Mouse (Mus musculus): ENCODE measurements at regions not wholly inside any gene's neighbourhood (a gene's known extent, or its start where the extent isn't known, plus 50 kb on each side); places are given as distances from the start of the nearest gene placed in this dataset.
A peak's percentile ranks its signal among the peaks of the same experiment; 100 is the strongest.

DNA sequence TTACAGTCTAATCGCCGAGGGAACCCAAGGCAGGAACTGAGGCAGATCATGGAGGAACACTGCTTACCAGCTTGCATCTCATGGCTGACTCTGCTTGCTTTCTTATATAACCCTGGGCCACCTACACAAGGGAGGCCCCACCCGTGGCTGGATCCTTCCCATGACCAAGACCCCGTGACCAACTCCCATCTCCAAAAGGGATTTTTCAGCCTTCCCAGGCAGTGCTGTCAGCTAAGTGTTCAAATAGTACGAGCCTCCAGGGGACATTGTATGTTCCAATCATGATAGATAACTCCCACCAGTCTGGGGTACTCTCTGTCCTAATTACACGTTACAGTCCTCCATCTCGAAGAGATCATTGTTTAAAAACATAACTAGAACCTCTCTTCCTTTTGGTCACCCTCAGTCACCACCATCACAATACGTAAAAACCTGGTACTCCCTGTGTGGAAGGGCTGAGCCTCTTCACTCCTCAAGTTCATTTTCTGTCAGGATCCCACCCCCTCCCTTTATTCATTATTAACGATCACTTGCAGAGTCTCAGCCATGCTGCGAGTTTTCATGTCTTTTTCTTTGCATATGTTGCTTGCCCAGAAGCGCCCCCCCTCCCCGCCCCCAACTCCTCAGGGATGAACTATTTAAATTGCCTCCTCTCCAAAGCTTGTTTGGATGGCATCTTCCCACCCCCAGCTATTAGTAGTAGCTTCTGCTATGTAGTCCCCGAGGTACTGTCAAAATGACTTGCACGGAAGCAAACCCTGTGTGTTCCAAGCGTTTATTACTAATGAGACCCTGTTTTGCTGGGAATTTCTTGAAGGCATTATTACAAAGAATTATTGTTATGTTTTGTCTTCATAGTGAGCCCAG, 406.2 kb upstream of the Mmadhc start:
- no peaks in the 10 kb centered on the region for H3K27me3 ChIP-seq
- H3K9ac ChIP-seq = no peak overlapping the region
- no peak for ATAC-seq (ENCODE audit: insufficient number of reproducible peaks, insufficient read depth, low FRiP score, low TSS enrichment, low read depth)
- peaks cover 30% of the 10 kb centered on the region for H3K4me1 ChIP-seq
- H3K9me3 ChIP-seq = no peaks in the 10 kb centered on the region
- H3K4me2 ChIP-seq = no peak overlapping the region
- H3K36me3 ChIP-seq = no peaks in the 10 kb centered on the region
- no peak overlapping the region for H3K27ac ChIP-seq
- H3K4me3 ChIP-seq = no peak overlapping the region
- WGBS = 69% methylated on average over 15 of the region's 15 CpGs

DNA sequence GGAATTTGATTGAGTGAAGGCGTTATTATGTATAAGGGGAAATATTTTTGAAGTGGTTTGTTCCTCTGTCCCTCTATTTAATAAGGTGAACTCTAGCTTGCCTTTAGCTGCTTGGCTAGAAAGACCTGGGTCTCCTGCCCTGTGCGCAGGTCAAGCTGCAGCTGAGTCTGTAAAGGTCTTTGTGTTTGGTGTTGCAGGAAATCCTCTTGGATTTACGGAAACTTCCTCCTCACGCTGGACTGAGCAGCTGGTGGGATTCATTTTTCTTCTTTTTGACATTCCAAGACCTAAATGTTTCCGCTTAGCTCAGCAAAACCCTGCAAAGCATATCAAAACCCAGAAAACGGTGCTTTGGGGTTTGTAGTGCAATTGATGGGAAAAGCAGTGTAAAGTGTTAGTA, 402.2 kb upstream of the Mmadhc start:
- Histone ChIP-seq H3K27ac (no peak overlapping the region), H3K9ac (no peak overlapping the region), H3K36me3 (no peaks in the 10 kb centered on the region), H3K4me1 (peaks cover 19% of the 10 kb centered on the region), H3K4me2 (no peak overlapping the region), H3K4me3 (no peak overlapping the region), H3K9me3 (no peaks in the 10 kb centered on the region), H3K27me3 (no peaks in the 10 kb centered on the region)
- no peak for ATAC-seq (ENCODE audit: insufficient number of reproducible peaks, insufficient read depth, low FRiP score, low TSS enrichment, low read depth)
- 62% methylated on average over 6 of the region's 6 CpGs for WGBS

DNA sequence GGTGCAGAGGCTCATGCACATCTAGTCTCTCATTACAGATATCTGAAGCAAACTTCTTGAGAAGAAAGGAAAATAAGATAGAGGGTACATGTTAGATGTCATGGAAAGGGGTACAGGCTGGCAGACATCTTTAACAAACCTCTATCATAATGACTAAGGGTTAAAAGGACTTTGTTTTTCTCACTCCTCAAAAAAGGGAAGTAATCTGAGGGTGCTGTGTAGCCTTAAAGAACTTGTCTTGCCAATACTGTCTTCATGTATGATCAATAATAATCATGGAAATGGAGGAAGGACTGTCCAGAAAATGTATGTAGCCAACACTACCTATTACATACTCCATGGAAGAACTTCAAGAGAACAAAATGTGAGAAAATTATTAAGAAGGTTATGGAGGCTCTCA, 400.0 kb upstream of the Mmadhc start:
- H3K4me1 ChIP-seq = peaks cover 13% of the 10 kb centered on the region
- no peaks in the 10 kb centered on the region for H3K9me3 ChIP-seq
- H3K36me3 ChIP-seq = no peaks in the 10 kb centered on the region
- no peak for ATAC-seq (ENCODE audit: insufficient number of reproducible peaks, insufficient read depth, low FRiP score, low TSS enrichment, low read depth)
- no peak overlapping the region for H3K27ac ChIP-seq
- no peaks in the 10 kb centered on the region for H3K27me3 ChIP-seq
- H3K4me3 ChIP-seq = no peak overlapping the region
- H3K4me2 ChIP-seq = no peak overlapping the region
- H3K9ac ChIP-seq = no peak overlapping the region

DNA sequence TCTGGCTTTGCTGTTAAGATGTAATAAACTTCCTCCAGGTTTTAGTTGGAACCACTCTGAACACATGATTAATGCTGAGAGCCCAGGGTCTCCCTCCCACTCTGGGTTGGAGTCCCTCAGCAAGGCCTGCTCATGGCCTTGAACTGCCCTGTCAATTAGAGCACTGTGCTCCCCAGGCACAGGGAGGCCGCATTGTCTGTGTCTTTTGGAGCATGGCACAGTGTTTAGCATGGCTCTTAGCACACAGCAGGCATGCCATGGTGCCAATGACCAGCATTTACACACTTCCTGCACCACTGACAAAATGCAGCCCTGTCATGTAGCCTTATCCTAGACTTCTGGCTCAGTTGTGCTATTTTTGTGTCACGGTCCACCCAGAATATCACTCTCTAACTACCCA, 398.2 kb upstream of the Mmadhc start:
- Histone ChIP-seq H3K4me1 (peaks cover 10% of the 10 kb centered on the region; the same call in 1 of the 2 replicates), H3K4me3 (no peak overlapping the region), H3K36me3 (no peaks in the 10 kb centered on the region), H3K4me2 (no peak overlapping the region), H3K9ac (no peak overlapping the region), H3K27me3 (no peaks in the 10 kb centered on the region), H3K9me3 (no peaks in the 10 kb centered on the region), H3K27ac (no peak overlapping the region)
- ATAC-seq (ENCODE audit: insufficient number of reproducible peaks, insufficient read depth, low FRiP score, low TSS enrichment, low read depth) = no peak
- WGBS = 86% methylated on average over 2 of the region's 2 CpGs

DNA sequence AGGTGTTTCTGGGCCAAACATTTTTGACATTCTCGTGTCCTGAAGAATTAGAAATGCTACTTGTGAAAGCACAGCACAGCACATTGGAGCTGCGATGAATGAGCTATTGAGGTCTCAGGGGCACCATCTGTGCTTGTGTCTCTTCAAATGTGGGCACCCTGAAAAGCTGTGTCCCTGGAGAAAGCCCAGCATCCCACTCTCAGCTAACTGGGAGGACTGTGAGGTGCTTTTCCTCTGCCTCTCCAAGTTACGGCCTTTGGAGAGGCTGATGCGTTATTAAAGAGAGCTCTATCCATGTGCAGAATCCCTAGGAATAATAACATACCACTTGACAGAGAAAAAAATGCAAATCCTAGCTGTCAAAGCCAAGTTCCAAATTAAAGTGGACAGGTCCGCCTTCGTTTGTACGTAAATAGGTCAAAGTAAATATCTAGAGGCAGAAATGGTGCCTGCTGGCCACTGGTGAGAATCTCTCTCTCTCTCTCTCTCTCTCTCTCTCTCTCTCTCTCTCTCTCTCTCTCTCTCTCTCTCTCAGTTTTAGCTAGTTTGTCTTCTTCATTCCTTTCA, 397.3 kb upstream of the Mmadhc start:
- no peaks in the 10 kb centered on the region for H3K9me3 ChIP-seq
- peaks cover 5% of the 10 kb centered on the region; the same call in 1 of the 2 replicates for H3K4me1 ChIP-seq
- H3K9ac ChIP-seq = no peak overlapping the region
- H3K4me3 ChIP-seq = no peak overlapping the region
- 60% methylated on average over 7 of the region's 7 CpGs for WGBS
- no peak overlapping the region for H3K27ac ChIP-seq
- no peaks in the 10 kb centered on the region for H3K36me3 ChIP-seq
- no peak overlapping the region for H3K4me2 ChIP-seq
- no peak for ATAC-seq (ENCODE audit: insufficient number of reproducible peaks, insufficient read depth, low FRiP score, low TSS enrichment, low read depth)
- no peaks in the 10 kb centered on the region for H3K27me3 ChIP-seq

DNA sequence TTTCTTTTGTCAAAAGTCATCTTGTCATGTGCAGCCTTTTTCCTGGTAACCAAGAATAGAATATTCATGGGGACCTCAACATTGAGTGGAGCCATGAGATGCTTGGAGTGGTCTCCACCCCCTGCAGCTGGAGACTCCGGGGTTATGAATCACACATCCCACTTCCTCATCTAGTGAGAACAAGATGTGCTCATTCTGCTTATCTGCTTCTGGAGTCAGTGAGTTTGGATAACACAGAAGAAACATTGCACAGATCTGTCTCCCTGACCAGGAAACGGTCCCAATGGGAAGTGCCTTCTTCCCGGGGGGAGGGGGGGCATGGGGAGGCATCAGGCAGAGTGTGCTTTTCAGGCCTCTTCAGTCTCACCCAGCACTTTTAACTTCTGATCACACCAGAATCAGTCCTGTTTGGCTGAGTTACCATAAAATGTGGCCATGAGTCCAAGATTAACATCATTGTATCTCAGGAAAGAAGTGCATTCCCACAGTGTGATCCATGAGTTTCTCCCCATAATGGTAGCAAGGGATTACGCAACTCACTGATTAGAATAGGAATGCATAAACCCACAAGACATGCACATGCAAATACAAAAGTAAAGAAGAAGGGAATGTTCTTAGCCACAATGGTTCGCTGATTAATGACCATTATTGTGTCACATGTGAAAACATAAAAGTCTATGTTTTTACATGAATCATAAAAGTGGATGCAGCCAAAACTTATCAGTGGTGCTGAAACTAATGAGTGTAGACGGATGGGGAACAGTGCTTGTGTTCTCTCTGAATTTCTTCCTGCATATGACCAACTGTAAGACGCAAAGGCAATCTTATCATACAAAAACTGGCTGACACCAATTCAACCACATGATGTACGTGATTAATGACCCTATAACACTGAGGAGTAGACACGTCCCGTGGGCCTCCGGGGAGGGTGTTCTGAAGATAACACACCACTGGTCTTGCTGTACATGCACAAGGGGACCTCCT, 393.8 kb upstream of the Mmadhc start:
- Histone ChIP-seq H3K4me3 (no peak overlapping the region), H3K9ac (no peak overlapping the region), H3K4me2 (no peak overlapping the region), H3K27me3 (no peaks in the 10 kb centered on the region), H3K36me3 (no peaks in the 10 kb centered on the region), H3K9me3 (no peaks in the 10 kb centered on the region), H3K27ac (no peak overlapping the region), H3K4me1 (peaks cover 9% of the 10 kb centered on the region)
- WGBS = 84% methylated on average over 11 of the region's 11 CpGs
- ATAC-seq (ENCODE audit: insufficient number of reproducible peaks, insufficient read depth, low FRiP score, low TSS enrichment, low read depth) = no peak

DNA sequence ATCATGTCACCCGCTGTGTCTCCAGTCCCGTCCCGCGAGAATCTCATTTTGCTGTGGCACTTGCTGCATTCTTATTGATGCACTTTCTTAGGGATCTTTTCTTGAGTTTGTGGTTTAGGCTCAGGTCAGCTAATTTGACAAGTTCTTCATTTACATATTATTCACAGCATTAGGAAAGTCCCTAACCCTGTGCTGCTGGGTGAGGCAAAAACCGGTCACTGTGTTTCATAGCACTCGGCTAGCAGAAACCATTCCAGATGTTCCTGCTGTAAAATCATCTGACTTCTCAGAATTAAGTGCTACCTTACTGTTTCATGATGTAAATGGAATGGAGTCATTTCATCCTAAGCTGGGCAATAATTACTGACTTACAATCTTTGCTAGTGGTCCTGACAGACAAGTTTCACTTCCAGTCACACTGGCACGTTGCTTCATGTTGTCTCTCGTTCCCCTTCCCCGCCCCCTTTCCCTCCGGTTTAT, 391.1 kb upstream of the Mmadhc start:
- 58% methylated on average over 10 of the region's 10 CpGs for WGBS
- no peak overlapping the region for H3K9ac ChIP-seq
- no peaks in the 10 kb centered on the region for H3K27me3 ChIP-seq
- no peaks in the 10 kb centered on the region for H3K9me3 ChIP-seq
- H3K36me3 ChIP-seq = no peaks in the 10 kb centered on the region
- H3K4me2 ChIP-seq = no peak overlapping the region
- H3K27ac ChIP-seq = no peak overlapping the region
- ATAC-seq (ENCODE audit: insufficient number of reproducible peaks, insufficient read depth, low FRiP score, low TSS enrichment, low read depth) = no peak
- no peak overlapping the region for H3K4me3 ChIP-seq
- peaks cover 6% of the 10 kb centered on the region; the same call in 1 of the 2 replicates for H3K4me1 ChIP-seq

DNA sequence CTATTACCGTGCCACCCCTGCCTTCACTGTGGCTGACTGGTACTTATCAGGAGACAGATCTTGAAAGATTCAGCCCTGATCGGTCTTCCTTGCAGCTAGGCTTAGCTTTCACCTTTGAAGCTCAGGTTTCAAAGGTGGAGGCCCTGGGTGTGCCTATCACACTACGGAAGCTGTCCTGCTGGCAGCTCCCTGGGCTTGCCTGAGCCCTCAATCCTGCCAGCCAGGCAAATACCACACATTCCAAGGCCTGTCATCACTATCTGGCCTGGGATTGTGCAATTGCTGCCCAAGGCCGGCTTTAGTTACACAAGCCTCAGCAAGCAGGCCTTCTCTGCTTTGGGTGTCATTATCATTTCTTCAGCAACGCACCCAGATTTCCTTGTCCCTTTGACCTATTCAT, 390.6 kb upstream of the Mmadhc start:
- Histone ChIP-seq H3K4me1 (peaks cover 6% of the 10 kb centered on the region; the same call in 1 of the 2 replicates), H3K4me3 (no peak overlapping the region), H3K27ac (no peak overlapping the region), H3K9ac (no peak overlapping the region), H3K4me2 (no peak overlapping the region), H3K9me3 (no peaks in the 10 kb centered on the region), H3K27me3 (no peaks in the 10 kb centered on the region), H3K36me3 (no peaks in the 10 kb centered on the region)
- ATAC-seq (ENCODE audit: insufficient number of reproducible peaks, insufficient read depth, low FRiP score, low TSS enrichment, low read depth) = peak; percentile 56; the same call in 1 of the 2 replicates
- 23% methylated on average over 5 of the region's 5 CpGs for WGBS

DNA sequence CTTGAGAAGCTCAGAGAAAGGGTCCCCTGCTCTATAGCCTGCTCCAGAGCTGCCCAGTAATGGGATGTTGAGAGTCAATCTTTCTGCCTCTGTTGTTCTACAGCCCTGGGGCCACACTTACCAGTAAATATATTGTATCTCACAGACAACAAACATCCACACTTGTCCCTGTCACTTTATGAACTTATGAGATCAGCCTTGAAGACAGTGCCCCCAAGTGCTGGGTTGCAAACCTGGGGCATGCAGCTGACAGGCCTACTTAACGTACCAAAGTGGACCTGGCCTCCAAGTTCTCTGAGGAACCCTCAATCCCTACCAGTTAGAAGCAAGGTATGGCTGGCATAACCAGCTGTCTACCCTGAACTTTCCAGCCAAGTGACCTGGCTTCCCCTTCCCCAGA, 380.9 kb upstream of the Mmadhc start:
- no peaks in the 10 kb centered on the region for H3K4me1 ChIP-seq
- WGBS = 90% methylated on average over 1 of the region's 1 CpGs
- H3K4me2 ChIP-seq = no peak overlapping the region
- no peak for ATAC-seq (ENCODE audit: insufficient number of reproducible peaks, insufficient read depth, low FRiP score, low TSS enrichment, low read depth)
- no peak overlapping the region for H3K4me3 ChIP-seq
- H3K9ac ChIP-seq = no peak overlapping the region
- no peaks in the 10 kb centered on the region for H3K27me3 ChIP-seq
- H3K36me3 ChIP-seq = no peaks in the 10 kb centered on the region
- no peak overlapping the region for H3K27ac ChIP-seq
- no peaks in the 10 kb centered on the region for H3K9me3 ChIP-seq

DNA sequence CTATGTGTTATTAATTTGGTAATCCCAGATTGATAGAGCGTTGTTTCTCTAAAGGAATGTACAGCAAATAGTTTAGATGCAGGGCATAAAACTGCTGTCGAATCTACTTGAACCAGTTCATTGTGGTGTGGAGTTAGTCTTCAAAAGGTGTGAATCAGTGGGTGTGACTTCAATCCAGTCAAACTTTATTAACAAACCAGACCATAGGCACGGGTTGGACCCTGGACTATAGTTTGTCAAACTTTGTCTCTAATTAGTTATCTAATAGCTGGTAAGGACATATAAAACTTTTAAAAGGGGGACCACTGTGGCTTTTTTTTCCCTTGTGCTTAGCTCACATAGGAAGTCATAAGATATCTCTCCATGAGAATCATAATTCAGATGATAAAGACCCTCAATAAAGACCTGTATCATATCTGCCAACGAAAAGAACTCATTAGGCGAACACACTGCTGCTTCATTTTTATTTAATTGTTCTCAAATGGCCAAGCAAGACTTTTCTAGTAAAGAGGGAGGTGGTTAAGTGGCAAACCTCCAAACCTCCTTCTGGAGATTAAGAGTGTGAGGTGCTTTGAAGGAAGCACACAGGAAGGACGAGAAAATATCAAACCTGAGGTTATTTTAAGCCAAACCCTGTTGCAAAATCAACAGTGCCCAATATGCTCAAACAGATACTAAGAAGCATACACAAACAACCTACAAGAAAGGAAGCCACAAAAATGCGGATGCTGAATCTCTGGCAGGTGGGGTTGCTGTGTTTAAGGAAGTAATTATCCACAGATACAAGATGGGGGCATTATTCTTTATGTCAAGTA, 379.3 kb upstream of the Mmadhc start:
- 80% methylated on average over 7 of the region's 7 CpGs for WGBS
- ATAC-seq (ENCODE audit: insufficient number of reproducible peaks, insufficient read depth, low FRiP score, low TSS enrichment, low read depth) = no peak
- no peaks in the 10 kb centered on the region for H3K36me3 ChIP-seq
- no peak overlapping the region for H3K4me2 ChIP-seq
- no peaks in the 10 kb centered on the region for H3K27me3 ChIP-seq
- no peaks in the 10 kb centered on the region for H3K4me1 ChIP-seq
- no peak overlapping the region for H3K27ac ChIP-seq
- no peak overlapping the region for H3K9ac ChIP-seq
- no peak overlapping the region for H3K4me3 ChIP-seq
- H3K9me3 ChIP-seq = no peaks in the 10 kb centered on the region

DNA sequence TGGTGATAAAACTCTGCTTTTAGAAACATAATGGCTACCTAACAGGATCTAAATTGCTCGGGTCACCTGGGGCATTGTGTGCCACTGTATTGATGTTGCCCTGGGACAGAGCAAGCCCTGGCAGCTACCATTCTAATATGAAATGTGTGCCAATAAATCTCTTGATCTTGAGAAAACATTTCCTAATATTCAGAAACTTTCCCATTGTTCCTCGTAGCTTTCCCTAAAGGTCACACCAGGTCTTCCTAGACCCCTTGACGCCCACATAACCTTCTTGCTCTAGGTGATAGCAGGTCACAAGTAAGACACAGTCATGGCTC, 378.2 kb upstream of the Mmadhc start:
- ATAC-seq (ENCODE audit: insufficient number of reproducible peaks, insufficient read depth, low FRiP score, low TSS enrichment, low read depth) = no peak
- H3K9me3 ChIP-seq = no peaks in the 10 kb centered on the region
- WGBS = 86% methylated on average over 3 of the region's 3 CpGs
- no peaks in the 10 kb centered on the region for H3K36me3 ChIP-seq
- H3K9ac ChIP-seq = no peak overlapping the region
- no peak overlapping the region for H3K27ac ChIP-seq
- no peak overlapping the region for H3K4me3 ChIP-seq
- no peaks in the 10 kb centered on the region for H3K4me1 ChIP-seq
- H3K27me3 ChIP-seq = no peaks in the 10 kb centered on the region
- H3K4me2 ChIP-seq = no peak overlapping the region

Data from embryonic facial prominence, embryonic 13.5 days (tissue).